Mouse (Mus musculus): ENCODE results near the gene Ilk. TPM values are rescaled to one million over a fixed set of nuclear protein-coding genes. Genes with fewer than 3 reads are reported as not detected.

Ilk gene
- polyA plus RNA-seq, 1 experiment from 2014 or later: 378 TPM

- Histone ChIP-seq H3K9ac (replicated peaks; ENCODE audit: low read depth) (peak within 1 kb of the TSS; percentile 97), H3K27ac (ENCODE audit: low read length) (peak within 1 kb of the TSS; percentile 97), H3K4me3 (ENCODE audit: low read depth, low read length) (peak within 1 kb of the TSS; percentile 88), H3K9me3 (ENCODE audit: low read length) (no peaks in the 10 kb centered on the region), H3K36me3 (ENCODE audit: insufficient read depth, low read length) (peaks cover 46% of the 10 kb centered on the region), H3K4me1 (ENCODE audit: insufficient read depth, low read depth, low read length) (peaks cover 10% of the 10 kb centered on the region; the same call in 1 of the 2 replicates), H3K4me2 (replicated peaks; ENCODE audit: low read depth, low read length) (peak within 1 kb of the TSS; percentile 87), H3K27me3 (replicated peaks; ENCODE audit: insufficient read depth, low read length) (no peaks in the 10 kb centered on the region)
- DNase-seq (ENCODE audit: low spot score): peak; percentile 78
- ATAC-seq: no peak; the same call in 1 of the 2 replicates
- TF ChIP-seq CTCF (IDR thresholded peaks at IDR 0.05) (no peak), EP300 (IDR thresholded peaks at IDR 0.05) (no peak; the same call in 1 of the 2 replicates)
- WGBS: under 1% methylated on average over 29 of the region's 30 CpGs
Measured at GRCm38 (mm10) chr7:105736911-105737521, 624 bp downstream of the Ilk start, which contains the start of gene Rrp8. Gene Rrp8, minus strand, starts transcription at chr7:105737385.

GRCm38 (mm10) chr7:105737648-105738047, 1.3 kb downstream of the Ilk start:
- Histone ChIP-seq H3K27me3 (replicated peaks; ENCODE audit: insufficient read depth, low read length) (no peaks in the 10 kb centered on the region), H3K36me3 (ENCODE audit: insufficient read depth, low read length) (peaks cover 47% of the 10 kb centered on the region), H3K9me3 (ENCODE audit: low read length) (no peaks in the 10 kb centered on the region), H3K4me1 (ENCODE audit: insufficient read depth, low read depth, low read length) (peaks cover 10% of the 10 kb centered on the region; the same call in 1 of the 2 replicates), H3K4me2 (replicated peaks; ENCODE audit: low read depth, low read length) (peak overlapping the region; percentile 87), H3K27ac (ENCODE audit: low read length) (peak overlapping the region; percentile 97), H3K4me3 (ENCODE audit: low read depth, low read length) (peak overlapping the region; percentile 88), H3K9ac (replicated peaks; ENCODE audit: low read depth) (peak overlapping the region; percentile 97)
- ATAC-seq (no peak), DNase-seq (ENCODE audit: low spot score) (peak; percentile 16)
- TF ChIP-seq EP300 (IDR thresholded peaks at IDR 0.05) (no peak), CTCF (IDR thresholded peaks at IDR 0.05) (no peak)
- WGBS: 14% methylated on average over 3 of the region's 3 CpGs

GRCm38 (mm10) chr7:105738286-105738685, 1.9 kb downstream of the Ilk start:
- Histone ChIP-seq H3K27me3 (replicated peaks; ENCODE audit: insufficient read depth, low read length) (no peaks in the 10 kb centered on the region), H3K9ac (replicated peaks; ENCODE audit: low read depth) (peak overlapping the region; percentile 97; the same call in 1 of the 2 replicates), H3K4me2 (replicated peaks; ENCODE audit: low read depth, low read length) (peak overlapping the region; percentile 87), H3K4me1 (ENCODE audit: insufficient read depth, low read depth, low read length) (peaks cover 10% of the 10 kb centered on the region; the same call in 1 of the 2 replicates), H3K27ac (ENCODE audit: low read length) (peak overlapping the region; percentile 97), H3K36me3 (ENCODE audit: insufficient read depth, low read length) (peaks cover 41% of the 10 kb centered on the region), H3K9me3 (ENCODE audit: low read length) (no peaks in the 10 kb centered on the region), H3K4me3 (ENCODE audit: low read depth, low read length) (peak overlapping the region; percentile 88)
- no peak for TF ChIP-seq CTCF (IDR thresholded peaks at IDR 0.05)
- no peak for TF ChIP-seq EP300 (IDR thresholded peaks at IDR 0.05)
- DNase-seq (ENCODE audit: low spot score) (no peak), ATAC-seq (no peak)
- WGBS: 54% methylated on average over 2 of the region's 2 CpGs

GRCm38 (mm10) chr7:105738948-105739347, 2.6 kb downstream of the Ilk start:
- Histone ChIP-seq H3K27ac (ENCODE audit: low read length) (peak overlapping the region; percentile 97), H3K9ac (replicated peaks; ENCODE audit: low read depth) (peak overlapping the region; percentile 48), H3K4me1 (ENCODE audit: insufficient read depth, low read depth, low read length) (peaks cover 10% of the 10 kb centered on the region; the same call in 1 of the 2 replicates), H3K9me3 (ENCODE audit: low read length) (no peaks in the 10 kb centered on the region), H3K4me3 (ENCODE audit: low read depth, low read length) (peak overlapping the region; percentile 88), H3K36me3 (ENCODE audit: insufficient read depth, low read length) (peaks cover 34% of the 10 kb centered on the region), H3K4me2 (replicated peaks; ENCODE audit: low read depth, low read length) (peak overlapping the region; percentile 87), H3K27me3 (replicated peaks; ENCODE audit: insufficient read depth, low read length) (no peaks in the 10 kb centered on the region)
- ATAC-seq (peak; percentile 72), DNase-seq (ENCODE audit: low spot score) (peak; percentile 97)
- TF ChIP-seq EP300 (IDR thresholded peaks at IDR 0.05) (peak; percentile 51), CTCF (IDR thresholded peaks at IDR 0.05) (no peak; the same call in 1 of the 2 replicates)
- 5% methylated on average over 3 of the region's 3 CpGs for WGBS

GRCm38 (mm10) chr7:105740089-105740795, 3.9 kb downstream of the Ilk start:
- no peak for DNase-seq (ENCODE audit: low spot score)
- H3K27me3 ChIP-seq (replicated peaks; ENCODE audit: insufficient read depth, low read length): no peaks in the 10 kb centered on the region
- H3K9ac ChIP-seq (replicated peaks; ENCODE audit: low read depth): no peak overlapping the region
- no peaks in the 10 kb centered on the region for H3K9me3 ChIP-seq (ENCODE audit: low read length)
- H3K36me3 ChIP-seq (ENCODE audit: insufficient read depth, low read length): peaks cover 32% of the 10 kb centered on the region; the same call in 1 of the 2 replicates
- no peak overlapping the region for H3K4me2 ChIP-seq (replicated peaks; ENCODE audit: low read depth, low read length)
- 87% methylated on average over 13 of the region's 13 CpGs for WGBS
- no peak overlapping the region for H3K4me3 ChIP-seq (ENCODE audit: low read depth, low read length)
- no peak overlapping the region for H3K27ac ChIP-seq (ENCODE audit: low read length)
- no peak for ATAC-seq
- TF ChIP-seq EP300 (IDR thresholded peaks at IDR 0.05): no peak
- TF ChIP-seq CTCF (IDR thresholded peaks at IDR 0.05): no peak
- H3K4me1 ChIP-seq (ENCODE audit: insufficient read depth, low read depth, low read length): peaks cover 10% of the 10 kb centered on the region; the same call in 1 of the 2 replicates

- no peaks in the 10 kb centered on the region for H3K9me3 ChIP-seq (ENCODE audit: low read length)
- ATAC-seq (no peak), DNase-seq (ENCODE audit: low spot score) (peak; percentile 11)
- no peak overlapping the region for H3K4me2 ChIP-seq (replicated peaks; ENCODE audit: low read depth, low read length)
- WGBS: 68% methylated on average over 6 of the region's 6 CpGs
- peaks cover 10% of the 10 kb centered on the region; the same call in 1 of the 2 replicates for H3K4me1 ChIP-seq (ENCODE audit: insufficient read depth, low read depth, low read length)
- TF ChIP-seq EP300 (IDR thresholded peaks at IDR 0.05) (no peak), CTCF (IDR thresholded peaks at IDR 0.05) (no peak)
- H3K36me3 ChIP-seq (ENCODE audit: insufficient read depth, low read length): peaks cover 32% of the 10 kb centered on the region; the same call in 1 of the 2 replicates
- H3K27ac ChIP-seq (ENCODE audit: low read length): no peak overlapping the region
- no peaks in the 10 kb centered on the region for H3K27me3 ChIP-seq (replicated peaks; ENCODE audit: insufficient read depth, low read length)
- H3K4me3 ChIP-seq (ENCODE audit: low read depth, low read length): no peak overlapping the region
- H3K9ac ChIP-seq (replicated peaks; ENCODE audit: low read depth): no peak overlapping the region
Measured at GRCm38 (mm10) chr7:105740851-105741250, 4.5 kb downstream of the Ilk start.
